Mouse (Mus musculus) heart, adult 2 months (tissue): ENCODE data around the gene Slc7a15. TPM values are rescaled to one million over a fixed set of nuclear protein-coding genes. Genes with fewer than 3 reads are reported as not detected.

ENCODE experiments used
- DNase-seq, 2 experiments: peaks; one replicate each; pipeline ENCODE4 v3.0.0; 2021
- H3K27ac ChIP-seq: fragments of 200-600 bp; 2 replicates; pipeline ENCODE4 v1.8.1; 2022
- H3K27me3 ChIP-seq: fragments of 200-500 bp; 2 replicates; pipeline ENCODE4 v1.6.1; 2012; ENCODE audit warnings: mild to moderate bottlenecking, low read length, inconsistent platforms, mixed read lengths; ENCODE audit not compliant: control insufficient read depth, insufficient read depth
- H3K36me3 ChIP-seq: fragments of 200-500 bp; 2 replicates; pipeline ENCODE4 v1.6.1; 2012; ENCODE audit warnings: low read length, inconsistent platforms; ENCODE audit not compliant: control insufficient read depth, insufficient read depth
- H3K4me1 ChIP-seq: fragments of 200-500 bp; 2 replicates; pipeline ENCODE4 v1.6.1; 2011; ENCODE audit warnings: low read length; ENCODE audit not compliant: control insufficient read depth, insufficient read depth
- H3K4me3 ChIP-seq: fragments of 200-600 bp; 2 replicates; pipeline ENCODE4 v1.8.1; 2022
- H3K79me2 ChIP-seq: fragments of 200-500 bp; replicated peaks from 2 replicates; pipeline ENCODE4 v1.6.1; 2012; ENCODE audit warnings: mild to moderate bottlenecking, inconsistent platforms, low read length, moderate library complexity, mixed read lengths; ENCODE audit not compliant: control insufficient read depth, insufficient read depth
- H3K9ac ChIP-seq: fragments of 200-500 bp; 2 replicates; pipeline ENCODE4 v1.6.1; 2012; ENCODE audit warnings: low read depth, mild to moderate bottlenecking, control low read depth, inconsistent platforms, low read length, mixed read lengths
- CTCF ChIP-seq: fragments of 200-600 bp; IDR thresholded peaks from 2 replicates; pipeline ENCODE4 v1.8.1; 2022; ENCODE audit warnings: antibody characterized with exemption, mild to moderate bottlenecking, moderate library complexity
- EP300 ChIP-seq: fragments of 200-500 bp; IDR thresholded peaks from 2 replicates; pipeline ENCODE4 v1.6.1; 2011; ENCODE audit warnings: low read depth, low read length, control low read depth; ENCODE audit not compliant: insufficient read depth
- POLR2A ChIP-seq: fragments of 200-500 bp; IDR thresholded peaks from 2 replicates; pipeline ENCODE4 v1.6.1; 2011; ENCODE audit warnings: mild to moderate bottlenecking, low read depth, low read length, control low read depth; ENCODE audit not compliant: insufficient read depth
- WGBS: fragments of 180-500 bp; shearing (Covaris S2); methylation state at CpG from one replicate; pipeline ENCODE4 v1.1.7; 2018; 5-methylcytosine and 5-hydroxymethylcytosine counted together
- intact Hi-C: fragments of 180-260 bp; cut with DNase I; formaldehyde crosslinking; loops from one replicate; pipeline ENCODE4 v1.15.1; 2025
- polyA plus RNA-seq: library from polyadenylated mRNA; depleted of rRNA; stranded (reverse); fragments of >200 nt; gene quantifications from 2 replicates; pipeline ENCODE4 v1.2.3, GENCODE M21; 2012
- total RNA-seq, 2 experiments: library from RNA; stranded (reverse); gene quantifications; 2 replicates each; pipeline ENCODE4 v1.2.3; 2021

Gene Slc7a15
- total and polyA plus RNA-seq, 3 experiments: not detected

- WGBS: 9% methylated on average over 2 of the region's 2 CpGs
- TF ChIP-seq EP300 (0 out of 2 replicates have a peak, but pooled peaks have one; percentile 3), POLR2A (no peak)
- H3K27ac ChIP-seq: peak overlapping the region; percentile 97
- peak overlapping the region; percentile 95 for H3K4me3 ChIP-seq
- H3K36me3 ChIP-seq: peaks cover 6% of the 10 kb centered on the region
- DNase-seq: no peak
- H3K9ac ChIP-seq: peak overlapping the region; percentile 65
- no peaks in the 10 kb centered on the region for H3K27me3 ChIP-seq
- intact Hi-C loops: no loop called here
- H3K79me2 ChIP-seq: peaks cover 7% of the 10 kb centered on the region
- peaks cover 15% of the 10 kb centered on the region for H3K4me1 ChIP-seq
Observed at GRCm38 (mm10) chr12:8497314-8497706, 101.6 kb downstream of the Slc7a15 start.

- no peaks in the 10 kb centered on the region for H3K27me3 ChIP-seq
- intact Hi-C loops: no loop called here
- WGBS: 11% methylated on average over 2 of the region's 2 CpGs
- peak overlapping the region; percentile 47 for H3K9ac ChIP-seq
- peaks cover 15% of the 10 kb centered on the region for H3K4me1 ChIP-seq
- peak overlapping the region; percentile 95 for H3K4me3 ChIP-seq
- peaks cover 6% of the 10 kb centered on the region for H3K36me3 ChIP-seq
- H3K27ac ChIP-seq: peak overlapping the region; percentile 97
- DNase-seq: no peak
- peaks cover 7% of the 10 kb centered on the region for H3K79me2 ChIP-seq
- no peak for TF ChIP-seq CTCF
- TF ChIP-seq EP300: peak; percentile 14; the same call in 1 of the 2 replicates
- peak; percentile 17; the same call in 1 of the 2 replicates for TF ChIP-seq POLR2A
Observed at GRCm38 (mm10) chr12:8496679-8497313, 102.1 kb downstream of the Slc7a15 start.

DNA sequence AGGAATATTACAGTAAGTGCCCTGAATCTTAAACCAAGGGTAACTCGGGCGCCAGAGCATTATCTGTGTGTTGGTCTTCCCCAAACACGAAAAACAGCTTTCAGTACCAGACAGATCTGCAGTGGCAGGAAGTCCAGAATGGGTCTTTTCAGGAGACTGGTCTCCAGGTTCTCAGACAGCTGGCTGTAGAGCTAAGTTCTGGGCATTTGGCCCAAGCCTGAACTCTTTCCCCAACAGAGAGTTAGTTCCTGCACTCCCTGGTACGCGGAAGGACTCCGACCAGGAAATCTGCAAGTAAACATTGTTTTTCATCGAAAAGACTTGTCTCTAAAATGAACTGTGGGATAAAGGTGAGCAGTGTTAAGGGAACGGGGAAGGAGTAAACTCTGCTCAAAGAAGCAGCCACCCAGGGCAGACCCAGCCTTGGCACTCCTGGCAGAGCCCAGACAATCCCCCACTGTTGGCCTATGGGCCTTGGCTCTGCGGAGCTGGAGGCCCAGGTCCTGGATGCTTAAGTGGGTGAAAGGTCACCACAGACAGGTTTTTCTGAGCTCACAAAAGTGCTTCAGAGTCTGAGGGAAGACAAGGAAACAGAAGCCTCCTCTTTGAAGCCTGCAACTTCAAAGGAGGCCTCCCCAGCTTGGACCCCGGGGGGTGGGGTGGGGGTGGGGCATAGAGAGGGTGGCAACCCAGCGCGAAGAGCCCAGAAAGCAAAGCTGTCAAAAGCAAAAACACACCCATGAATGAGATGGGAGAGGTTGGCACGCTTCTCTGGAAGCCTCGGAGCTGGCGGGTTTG lies 102.8 kb downstream of the Slc7a15 start:
- H3K4me1 ChIP-seq: peaks cover 10% of the 10 kb centered on the region
- H3K79me2 ChIP-seq: peaks cover 7% of the 10 kb centered on the region
- peak overlapping the region; percentile 47 for H3K9ac ChIP-seq
- TF ChIP-seq POLR2A (peak; percentile 53), CTCF (no peak)
- H3K36me3 ChIP-seq: peaks cover 6% of the 10 kb centered on the region
- peak overlapping the region; percentile 97 for H3K27ac ChIP-seq
- intact Hi-C loops: no loop called here
- peak overlapping the region; percentile 95 for H3K4me3 ChIP-seq
- 4% methylated on average over 15 of the region's 15 CpGs for WGBS
- DNase-seq: peak; percentile 70 to 78
- no peaks in the 10 kb centered on the region for H3K27me3 ChIP-seq

DNA sequence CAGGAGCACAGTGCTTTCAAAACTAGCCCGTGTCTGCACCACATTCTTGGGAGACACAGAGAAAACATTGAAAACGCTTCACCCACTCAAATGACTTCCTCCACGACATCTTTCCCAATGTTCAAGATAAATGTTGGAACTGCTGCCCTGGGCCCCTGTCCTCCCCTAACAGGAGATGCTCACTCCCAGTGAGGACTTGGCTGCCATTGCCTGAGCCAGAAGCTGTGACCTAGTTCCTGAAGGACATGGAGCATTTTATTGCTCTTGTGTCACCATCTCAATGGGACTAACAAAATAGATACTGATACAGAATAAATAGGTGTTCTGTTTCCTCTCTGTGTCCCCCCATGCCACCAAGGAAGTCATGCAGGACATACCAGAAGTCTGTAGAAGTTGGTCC lies 104.2 kb downstream of the Slc7a15 start:
- TF ChIP-seq CTCF: no peak
- intact Hi-C loops: no loop called here
- Histone ChIP-seq H3K36me3 (peaks cover 6% of the 10 kb centered on the region), H3K79me2 (peaks cover 7% of the 10 kb centered on the region), H3K27me3 (no peaks in the 10 kb centered on the region), H3K4me1 (peaks cover 5% of the 10 kb centered on the region), H3K4me3 (no peak overlapping the region), H3K9ac (no peak overlapping the region), H3K27ac (no peak overlapping the region)
- 32% methylated on average over 3 of the region's 3 CpGs for WGBS
- peak in 1 of 2 experiments; percentile 28 for DNase-seq

GRCm38 (mm10) chr12:8493386-8493785 lies 105.5 kb downstream of the Slc7a15 start:
- Histone ChIP-seq H3K36me3 (peaks cover 6% of the 10 kb centered on the region), H3K27me3 (no peaks in the 10 kb centered on the region), H3K79me2 (no peaks in the 10 kb centered on the region), H3K27ac (no peak overlapping the region), H3K9ac (no peak overlapping the region), H3K4me3 (no peak overlapping the region), H3K4me1 (peaks cover 5% of the 10 kb centered on the region)
- WGBS: 60% methylated on average over 3 of the region's 3 CpGs
- TF ChIP-seq POLR2A: no peak
- TF ChIP-seq EP300: no peak
- TF ChIP-seq CTCF: no peak
- intact Hi-C loops: no loop called here
- no peak for DNase-seq

GRCm38 (mm10) chr12:8489098-8489497 lies 109.8 kb downstream of the Slc7a15 start:
- intact Hi-C loops: no loop called here
- H3K27me3 ChIP-seq: no peaks in the 10 kb centered on the region
- 86% methylated on average over 4 of the region's 4 CpGs for WGBS

More at GRCm38 (mm10) chr12:8489098-8489497, 109.8 kb downstream of the Slc7a15 start:
- H3K4me3 ChIP-seq: no peak overlapping the region
- H3K27ac ChIP-seq: no peak overlapping the region
- H3K79me2 ChIP-seq: no peaks in the 10 kb centered on the region
- no peaks in the 10 kb centered on the region; the same call in 1 of the 2 replicates for H3K4me1 ChIP-seq
- H3K36me3 ChIP-seq: no peaks in the 10 kb centered on the region
- no peak overlapping the region for H3K9ac ChIP-seq
- no peak for DNase-seq
- no peak for TF ChIP-seq POLR2A
